ENCODE assay signal across 21 mouse cellular contexts in the genomic region with DNA sequence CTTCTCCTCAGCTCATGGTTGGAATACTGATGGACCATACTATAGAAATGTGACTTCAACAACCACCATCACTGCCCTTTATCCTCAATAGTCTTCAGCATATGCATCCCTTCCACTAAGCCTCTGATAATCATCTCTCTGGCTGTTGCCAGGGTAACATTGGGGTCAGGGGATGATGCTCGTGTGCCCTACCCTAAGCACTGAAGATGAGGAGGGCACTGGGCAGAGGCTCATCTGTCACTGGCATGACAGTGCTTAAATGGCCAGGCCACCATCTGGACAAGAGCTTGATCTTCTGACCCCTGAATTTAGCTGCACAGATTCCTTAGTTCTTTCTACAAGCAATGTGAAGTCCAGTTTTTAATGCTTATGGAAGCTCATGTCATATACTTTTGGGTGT. TPM values are rescaled to one million over a fixed set of nuclear protein-coding genes. Genes with fewer than 3 reads are reported as not detected.
"Had no signal": no experiment of that assay in that cellular context is flagged by ENCODE, and none has a peak within 500 bp of the region (broad histone marks: within the 10 kb centered on the region; RNA-seq: fewer than 3 reads in every experiment).

No protein-coding gene starts in this region.

- H3K9ac ChIP-seq: lung, embryonic 14.5 days; midbrain, embryonic 12.5 days; midbrain, embryonic 15.5 days; neural tube, embryonic 13.5 days; neural tube, embryonic 15.5 days had no signal

- H3K27me3 ChIP-seq: midbrain, embryonic 12.5 days; midbrain, embryonic 15.5 days; neural tube, embryonic 13.5 days; neural tube, embryonic 15.5 days had no signal

- H3K4me1 ChIP-seq: midbrain, embryonic 12.5 days; midbrain, embryonic 15.5 days; neural tube, embryonic 13.5 days; neural tube, embryonic 15.5 days had no signal

- H3K36me3 ChIP-seq: midbrain, embryonic 10.5 days; midbrain, embryonic 12.5 days; neural tube, embryonic 13.5 days; neural tube, embryonic 15.5 days had no signal

- H3K9me3 ChIP-seq: midbrain, embryonic 10.5 days; midbrain, embryonic 12.5 days; midbrain, embryonic 15.5 days; neural tube, embryonic 13.5 days; neural tube, embryonic 15.5 days had no signal

- ATAC-seq: midbrain, embryonic 15.5 days had no signal

- H3K4me3 ChIP-seq: midbrain, embryonic 10.5 days; midbrain, embryonic 12.5 days; midbrain, embryonic 15.5 days; myocyte; neural tube, embryonic 13.5 days; neural tube, embryonic 15.5 days had no signal

- H3K27ac ChIP-seq: midbrain, embryonic 10.5 days; midbrain, embryonic 12.5 days; midbrain, embryonic 15.5 days; neural tube, embryonic 13.5 days; neural tube, embryonic 15.5 days had no signal

- H3K4me2 ChIP-seq: lung, embryonic 14.5 days; midbrain, embryonic 12.5 days; midbrain, embryonic 15.5 days; neural tube, embryonic 13.5 days; neural tube, embryonic 15.5 days had no signal

- DNase-seq: lung, adult 18-20 months; lung, embryonic 14.5 days; lung, postnatal 10 days; lung, postnatal 4 days; retina, postnatal 1 day; right cerebral cortex, adult 18-20 months; right cerebral cortex, postnatal 25 days; right cerebral cortex, postnatal 4 days; spleen, adult 18-20 months; thymus, adult 18-20 months; thymus, postnatal 14 days; thymus, postnatal 36 days had no signal

RNA-seq across cellular contexts. Expression of a gene that starts 51.8 kb away (rescaled TPM):
- total RNA-seq: megakaryocyte-erythroid progenitor cell, adult 5-6 weeks had no signal
- polyA plus RNA-seq: midbrain, embryonic 10.5 days; midbrain, embryonic 12.5 days; neural tube, embryonic 11.5 days; small intestine, adult 2 months had no signal
